Mouse (Mus musculus): Measurements from ENCODE around the gene Gm43638. TPM values are rescaled to one million over a fixed set of nuclear protein-coding genes. Genes with fewer than 3 reads are reported as not detected.

Gm43638 gene
- total RNA-seq, 2 experiments from 2014 or later = not detected

Other genes starting within 250 kb of the Gm43638 start
- gene Ugt2b37, start 232.0 kb downstream of the Gm43638 start, total RNA-seq (2021) = not detected
- not detected for gene Ugt2a3, start 149.6 kb downstream of the Gm43638 start, total RNA-seq (2021)
- gene Ugt2b38, start 62.6 kb downstream of the Gm43638 start, total RNA-seq (2021) = not detected
- gene Ugt2a2, start 4.5 kb downstream of the Gm43638 start, total RNA-seq (2021) = not detected
- not detected for gene Ugt2a1, start 4.1 kb upstream of the Gm43638 start, total RNA-seq (2021)
- not detected for gene Sult1b1, start 51.4 kb upstream of the Gm43638 start, total RNA-seq (2021)
- not detected for gene Sult1d1, start 82.2 kb upstream of the Gm43638 start, total RNA-seq (2021)
- not detected for gene Sult1e1, start 104.8 kb upstream of the Gm43638 start, total RNA-seq (2021)
- not detected for gene Csn1s1, start 179.4 kb upstream of the Gm43638 start, total RNA-seq (2021)
- not detected for gene Csn2, start 212.8 kb upstream of the Gm43638 start, total RNA-seq (2021)

Measured in gastrocnemius, adult 18-20 months (tissue).